Mouse (Mus musculus): ENCODE data around the gene Robo2.

Robo2 gene

DNA sequence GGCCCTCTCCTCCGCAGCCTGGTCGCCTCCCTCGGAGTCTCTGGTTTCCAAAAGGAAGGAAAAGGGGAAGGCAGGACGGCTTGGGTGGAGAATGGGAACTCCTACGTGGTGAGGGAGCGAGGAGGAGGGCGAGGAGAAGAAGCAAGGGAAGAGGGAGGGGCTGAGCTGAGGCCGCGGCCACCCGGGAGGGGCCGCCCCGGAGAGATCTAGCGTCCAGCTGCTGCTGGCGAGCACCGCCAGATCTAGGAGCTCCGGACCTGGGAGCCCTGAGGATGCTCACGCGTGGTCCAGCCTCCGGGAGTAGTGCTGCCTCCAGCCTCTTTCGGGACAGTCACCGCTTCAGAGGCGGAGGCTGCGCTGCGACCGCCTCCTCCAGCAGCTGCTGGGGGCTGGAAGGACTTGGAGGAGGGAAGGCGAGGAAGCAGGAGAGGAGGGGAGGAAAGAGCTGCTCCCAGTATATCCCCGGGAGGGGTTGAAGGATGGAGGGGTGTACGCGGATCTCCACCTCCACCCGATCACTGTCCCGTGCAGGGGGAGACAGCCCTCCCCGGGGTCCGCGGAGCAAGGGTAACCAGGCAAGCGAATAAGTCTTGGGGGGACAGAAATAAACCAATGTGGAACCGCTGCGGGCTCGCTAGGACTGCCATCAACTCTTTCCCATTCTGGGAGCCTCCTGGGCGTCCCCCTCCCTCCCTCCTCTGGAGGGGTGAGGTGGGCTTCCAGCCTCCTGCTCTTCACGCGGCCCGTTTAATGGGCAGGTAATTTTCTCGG, at the start of gene Robo2:
Gene Robo2 (minus strand): TSS at position 345 of the 771 bp plus-strand sequence.
- peak; percentile 79 to 81 for DNase-seq (ENCODE audit: low spot score in 2 of 2)

DNA sequence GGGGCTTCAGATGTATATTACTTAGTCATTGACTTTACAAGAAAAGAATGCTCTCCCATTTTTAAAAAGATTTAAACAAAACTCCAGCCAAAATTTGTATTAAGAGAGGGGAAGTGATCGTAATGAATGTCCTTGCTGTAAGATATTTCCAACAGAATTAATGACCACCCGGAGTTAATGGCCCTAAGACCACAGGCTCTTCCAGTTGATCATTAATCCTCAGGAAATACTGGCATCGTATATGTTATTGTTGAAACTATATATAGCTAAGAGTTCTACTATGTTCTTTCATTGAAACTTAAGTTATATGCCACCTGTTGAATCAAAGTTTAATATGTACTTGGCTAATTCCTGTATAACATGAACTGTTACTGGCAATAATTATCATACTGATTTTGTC, 46.5 kb upstream of the Robo2 start:
- DNase-seq (ENCODE audit: low spot score in 2 of 2), result no peak

DNA sequence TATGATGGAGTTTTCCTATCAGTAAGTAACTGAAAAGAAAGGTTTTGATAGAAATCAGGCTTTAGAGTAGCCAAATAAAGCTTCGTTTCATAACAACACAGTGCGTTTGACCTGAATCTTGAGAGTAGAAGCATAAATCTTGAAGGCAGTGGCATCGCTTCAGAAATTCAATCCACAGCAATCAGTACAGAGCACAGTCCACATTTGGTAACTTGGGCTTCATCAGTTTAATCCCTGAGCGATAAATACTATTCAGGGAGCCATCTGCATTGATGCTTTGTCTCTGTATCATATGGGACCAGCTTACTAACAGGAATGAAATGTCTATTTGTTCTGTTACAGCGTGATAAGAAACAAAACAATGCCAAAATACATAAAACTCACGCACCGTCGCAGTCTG, 46.1 kb upstream of the Robo2 start:
- no peak for DNase-seq (ENCODE audit: low spot score in 2 of 2)

DNA sequence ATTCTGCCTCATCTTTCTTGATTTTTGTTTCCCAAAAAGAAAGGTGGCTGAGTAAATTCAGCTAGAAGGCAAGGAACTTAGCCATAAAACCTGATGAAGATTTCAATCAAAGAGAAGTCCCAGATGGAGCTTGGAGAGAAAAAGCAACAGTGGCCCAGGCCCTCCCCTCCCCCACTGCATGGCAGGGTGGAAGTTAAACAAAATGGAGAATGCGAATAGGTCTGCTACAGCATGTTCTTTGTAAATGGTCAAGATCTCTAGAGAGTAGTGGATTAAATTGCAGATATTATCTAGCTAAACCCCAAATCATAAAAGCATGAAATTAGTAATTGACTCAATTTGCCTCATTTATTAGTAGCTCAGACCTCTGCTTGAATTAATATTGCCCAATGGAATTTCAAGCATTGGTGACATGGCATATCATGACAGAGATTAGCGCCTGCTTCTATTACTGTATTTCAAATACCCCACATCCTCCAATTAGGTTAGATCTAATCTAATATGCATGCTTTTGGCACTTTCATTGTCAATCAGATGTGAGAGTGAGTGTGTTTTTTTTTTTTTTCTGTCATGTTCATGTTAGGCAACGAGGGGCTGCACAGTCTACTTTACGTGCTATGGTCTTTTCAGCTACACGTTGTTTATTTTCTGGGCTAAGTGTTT, 45.3 kb upstream of the Robo2 start:
- DNase-seq (ENCODE audit: low spot score in 2 of 2), result no peak

DNA sequence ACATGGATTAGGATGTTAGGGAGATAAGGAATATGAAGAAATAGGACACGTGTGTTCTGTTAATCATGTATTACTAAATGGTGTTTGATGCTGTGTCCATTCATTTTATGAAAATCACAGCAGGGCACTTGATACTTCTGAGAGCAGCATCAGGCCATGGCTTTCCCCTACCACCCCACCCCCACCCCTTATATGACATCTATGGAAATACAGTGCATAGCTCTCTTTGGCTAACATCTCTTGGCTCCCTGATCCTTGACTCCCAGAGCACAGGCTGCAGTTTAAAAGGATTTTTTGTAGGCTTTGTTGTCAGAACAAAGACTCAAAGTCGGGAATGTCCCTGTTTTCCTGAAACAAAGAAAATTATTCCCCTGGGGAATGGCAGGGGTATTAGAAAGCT, 43.6 kb upstream of the Robo2 start:
- DNase-seq (ENCODE audit: low spot score in 2 of 2), result no peak

DNA sequence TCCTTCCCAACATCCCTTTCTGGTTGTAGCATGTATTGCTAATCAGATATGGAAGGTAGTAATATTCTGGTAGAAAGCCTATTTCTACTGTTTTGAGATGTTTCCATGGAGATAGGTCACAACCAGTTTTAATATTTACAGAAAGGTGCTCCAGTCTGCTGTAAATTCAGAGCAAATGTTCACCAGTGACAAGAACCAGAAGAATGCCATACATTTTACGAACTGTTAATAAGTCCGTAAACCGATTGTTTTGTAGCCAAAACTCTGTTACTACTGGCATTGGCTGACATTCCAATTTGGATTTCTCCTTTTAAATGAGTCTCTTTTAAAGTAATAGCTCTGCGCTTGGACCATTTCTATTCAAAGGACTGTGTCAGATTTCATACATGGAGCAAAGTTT, 36.4 kb upstream of the Robo2 start:
- no peak for DNase-seq (ENCODE audit: low spot score in 2 of 2)

DNA sequence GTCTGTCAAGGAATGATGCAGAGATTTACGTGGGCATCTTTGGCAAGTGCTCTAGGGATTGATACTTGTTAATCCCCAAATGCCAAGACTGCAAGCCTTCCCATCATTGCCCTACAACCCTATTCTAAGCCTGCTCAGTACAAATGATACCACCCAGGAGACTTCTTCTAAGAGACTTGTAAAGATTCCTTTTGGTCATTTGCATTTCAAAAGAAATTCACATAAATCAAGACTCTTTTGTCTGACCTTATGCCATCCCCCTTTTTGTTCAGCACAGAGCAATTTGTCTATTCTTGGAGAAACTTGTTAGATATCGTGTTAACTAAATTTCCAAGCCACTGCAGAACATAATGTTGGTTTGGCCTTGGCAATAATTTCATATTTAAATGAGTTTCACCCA, 15.4 kb upstream of the Robo2 start:
- DNase-seq (ENCODE audit: low spot score in 2 of 2), result no peak

DNA sequence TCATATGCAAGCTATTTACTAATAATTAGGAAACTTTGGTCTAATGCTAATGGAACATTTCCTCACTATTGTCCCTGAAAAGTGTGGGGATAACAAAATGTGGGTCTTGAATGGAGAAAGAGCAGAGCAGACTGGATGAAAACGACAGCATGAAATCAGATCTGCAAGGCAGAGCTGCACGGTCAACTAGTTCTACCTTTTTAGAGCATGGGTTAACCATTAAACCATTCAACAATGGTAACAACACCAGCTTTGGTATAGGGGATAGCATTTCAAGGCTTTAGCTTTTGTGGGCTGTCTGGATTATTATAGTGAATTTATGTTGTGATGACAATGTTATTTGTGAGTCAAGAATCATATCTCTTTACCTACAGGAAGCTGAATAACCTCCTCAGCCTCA, 8.7 kb upstream of the Robo2 start:
- DNase-seq (ENCODE audit: low spot score in 2 of 2), result no peak

DNA sequence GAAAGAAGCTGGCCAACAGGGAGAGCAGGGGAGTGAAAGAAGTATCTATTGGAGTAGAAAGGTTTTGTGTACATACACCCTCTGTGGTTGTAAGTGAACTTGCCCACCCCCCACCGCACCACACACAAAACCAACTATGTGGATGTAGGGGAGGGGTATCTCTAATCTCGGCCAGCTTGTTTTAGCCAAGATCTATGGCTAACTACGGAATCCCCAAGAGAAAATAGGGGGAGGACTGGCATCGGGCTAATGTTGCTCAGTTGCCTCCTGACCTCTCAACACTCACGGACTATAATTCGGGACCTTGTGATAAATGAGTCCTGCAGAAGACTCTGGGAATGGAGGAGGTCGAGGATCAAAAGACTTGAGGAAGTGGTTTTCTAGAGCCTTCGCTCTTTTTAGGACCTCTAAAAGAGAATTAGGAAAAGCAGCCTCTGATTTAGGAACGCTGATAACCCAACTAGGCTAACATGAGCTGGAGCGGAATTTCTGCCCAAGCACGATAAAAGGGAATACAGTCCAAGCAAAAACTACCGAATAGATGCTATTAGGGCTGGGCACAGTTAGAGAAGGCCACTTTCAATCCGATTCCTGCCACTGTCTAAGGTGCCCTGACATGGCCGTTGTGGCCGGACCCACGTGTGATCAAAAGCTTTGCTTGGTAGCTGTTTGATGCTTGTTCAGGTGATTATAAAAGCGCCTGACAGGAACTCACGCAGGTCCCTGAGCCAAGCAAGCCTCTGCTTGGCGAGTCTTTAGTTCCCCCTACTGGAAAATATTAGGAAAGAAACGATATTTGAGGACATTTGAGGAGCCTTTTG, 1.1 kb upstream of the Robo2 start:
- peak; percentile 59 to 69 for DNase-seq (ENCODE audit: low spot score in 2 of 2)

DNA sequence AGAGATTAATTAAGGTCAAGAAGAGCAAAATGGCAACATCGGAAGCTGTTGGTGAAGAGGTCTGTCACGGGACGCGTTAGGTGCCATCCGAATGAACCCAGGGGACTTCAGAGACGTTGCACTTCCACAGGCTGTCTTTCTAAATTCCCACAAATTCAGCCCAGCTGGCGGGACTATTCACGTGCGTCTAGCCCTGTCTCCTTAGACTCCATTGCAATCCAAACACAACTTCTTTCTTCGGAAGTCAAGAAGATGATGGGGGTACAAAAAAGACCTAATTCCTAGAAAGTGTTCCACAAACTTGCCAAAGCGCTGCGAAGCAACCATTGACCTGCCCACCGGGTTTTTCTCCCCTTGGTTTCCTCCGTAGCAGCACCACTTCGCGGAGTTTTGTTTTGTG, 604 bp downstream of the Robo2 start:
- DNase-seq (ENCODE audit: low spot score in 2 of 2), result peak in 1 of 2 experiments; percentile 36

DNA sequence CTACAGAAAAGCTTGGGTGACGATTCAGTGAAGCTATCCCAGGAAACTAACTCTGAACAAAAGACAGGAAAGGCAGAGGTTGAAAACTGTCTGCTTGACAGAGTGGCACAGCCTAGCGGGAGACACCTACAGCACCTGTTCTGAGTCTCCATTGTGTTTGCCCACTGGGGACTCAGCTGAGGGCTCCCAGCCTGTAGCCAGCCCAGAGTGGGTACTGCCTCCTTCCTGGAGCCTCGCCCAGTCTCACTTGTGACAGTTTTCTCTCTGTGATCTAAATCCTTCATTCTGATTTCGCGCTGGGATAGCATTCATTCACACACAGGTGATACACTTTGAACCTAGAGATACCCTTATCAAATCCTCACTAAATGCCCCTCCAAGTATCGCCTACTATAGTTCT, 1.5 kb downstream of the Robo2 start:
- DNase-seq (ENCODE audit: low spot score in 2 of 2), result peak; percentile 74 to 76

DNA sequence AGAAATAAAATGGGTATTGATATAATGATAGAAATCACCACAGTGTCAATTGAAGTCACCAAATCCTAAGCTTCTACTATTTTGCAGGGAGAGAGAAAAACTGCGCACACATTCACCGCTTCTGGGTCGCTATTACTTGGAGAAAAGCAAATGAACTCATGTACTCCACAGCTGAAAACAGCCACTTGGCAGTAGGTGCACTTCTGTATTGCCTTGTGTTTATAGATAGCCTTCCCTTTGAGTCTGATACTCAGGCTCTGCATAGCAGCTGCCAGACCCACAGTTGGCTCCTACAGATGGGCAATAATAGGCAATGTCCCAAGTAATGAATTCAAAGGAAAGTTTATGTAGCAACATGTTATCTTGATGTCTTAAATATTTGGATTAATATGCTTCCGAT, 2.1 kb downstream of the Robo2 start:
- no peak for DNase-seq (ENCODE audit: low spot score in 2 of 2)

DNA sequence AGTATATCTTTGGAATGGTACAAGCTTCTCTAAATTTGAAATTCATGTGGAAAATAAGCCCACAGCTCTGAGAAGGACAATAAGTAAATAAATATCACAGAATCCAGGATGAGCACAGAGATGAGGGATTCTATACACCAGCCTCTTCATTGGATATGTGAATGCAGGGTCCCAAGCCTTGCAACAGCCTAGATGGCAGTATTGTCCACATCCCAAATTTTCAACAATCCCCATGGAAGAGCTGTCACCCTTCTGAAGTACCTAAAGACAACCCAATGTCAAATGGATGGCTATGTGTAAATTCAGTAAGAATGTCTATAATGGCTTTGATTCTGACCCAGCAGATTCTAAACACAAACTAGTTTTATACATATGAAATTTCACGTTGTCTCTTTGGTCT, 3.1 kb downstream of the Robo2 start:
- peak; percentile 47 to 67 for DNase-seq (ENCODE audit: low spot score in 2 of 2)

DNA sequence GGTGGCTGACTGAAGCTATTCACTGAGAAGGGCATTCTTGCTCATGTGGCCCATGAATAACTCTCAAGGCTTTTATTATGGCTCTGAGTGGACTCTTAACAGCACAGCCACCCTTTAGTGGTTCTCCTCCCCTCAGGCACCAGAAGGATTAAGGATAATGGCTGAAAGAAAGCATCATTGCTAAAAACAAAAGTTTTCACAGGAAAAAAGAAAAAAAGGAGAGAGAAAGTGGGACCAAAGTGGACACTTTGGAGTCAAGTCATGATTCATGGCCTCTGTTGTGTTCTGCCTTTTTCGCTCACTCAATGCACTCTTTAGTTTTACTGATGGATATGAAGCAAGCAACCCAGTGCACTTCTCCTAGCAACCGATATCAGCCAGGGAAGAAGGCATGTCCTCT, 14.3 kb downstream of the Robo2 start:
- DNase-seq (ENCODE audit: low spot score in 2 of 2), result no peak

DNA sequence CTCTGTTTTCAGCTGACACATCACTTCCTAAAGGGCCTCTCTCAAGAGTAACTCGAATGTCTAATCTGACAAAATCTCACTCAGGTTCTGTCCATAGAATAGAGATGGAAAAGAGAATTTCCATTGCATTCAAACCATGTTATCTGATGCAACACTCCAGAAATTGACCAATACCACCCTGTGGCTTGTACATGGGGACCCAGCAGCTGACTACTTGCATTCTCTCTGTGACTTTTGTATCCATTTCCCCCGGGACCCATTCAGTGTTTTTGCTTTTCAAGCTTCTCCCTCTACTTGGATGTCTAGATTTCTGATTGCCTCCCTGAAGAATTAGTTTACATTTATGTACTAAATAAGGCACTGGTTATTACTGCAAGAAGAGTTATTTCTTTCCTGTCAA, 15.9 kb downstream of the Robo2 start:
- no peak for DNase-seq (ENCODE audit: low spot score in 2 of 2)

DNA sequence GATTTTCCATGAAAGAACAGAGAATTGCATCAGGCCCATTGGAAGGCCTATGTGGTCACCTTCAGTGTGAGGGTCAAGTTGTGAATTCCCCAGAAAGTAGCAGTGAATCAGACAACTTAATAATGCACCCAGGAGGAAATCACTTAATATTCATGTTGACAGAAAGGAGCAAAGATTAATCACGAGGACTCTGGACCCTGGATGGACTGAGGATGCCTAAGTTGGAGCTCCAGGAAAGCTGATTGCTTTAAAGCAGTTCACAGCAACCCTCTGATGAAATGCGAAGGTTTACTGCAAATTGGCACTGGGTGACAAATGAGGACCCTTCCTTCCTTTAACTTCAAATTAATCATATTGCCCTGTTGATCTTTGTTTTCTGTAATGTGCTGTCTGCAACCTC, 32.2 kb downstream of the Robo2 start:
- DNase-seq (ENCODE audit: low spot score in 2 of 2), result no peak

DNA sequence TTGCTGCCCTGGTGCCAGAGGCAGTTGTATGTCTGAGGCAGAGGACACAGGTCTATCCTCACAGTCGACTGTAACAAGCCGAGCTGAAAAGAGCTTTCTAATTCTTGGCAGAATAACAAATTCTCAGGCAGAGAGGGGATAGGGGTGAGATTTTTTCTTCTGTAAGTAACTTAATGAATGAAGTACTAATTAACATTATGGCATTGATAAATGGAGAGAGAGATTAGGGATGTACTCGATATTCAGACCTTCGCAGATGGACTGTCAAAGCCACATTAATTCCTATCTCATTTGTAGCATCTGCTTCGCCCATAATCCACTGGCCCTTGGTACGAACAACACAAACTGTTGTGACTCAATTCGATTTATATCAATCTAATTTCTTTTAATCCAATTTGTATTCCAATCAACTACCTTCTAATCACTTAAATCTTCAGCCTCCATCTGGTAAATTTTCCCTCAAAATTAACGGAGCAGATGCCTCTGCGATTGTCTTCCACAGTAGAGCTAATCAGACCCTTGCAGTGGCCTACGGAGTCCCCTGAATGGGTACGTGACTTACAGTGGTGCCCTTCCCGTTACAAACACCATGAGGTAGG, 36.2 kb downstream of the Robo2 start:
- DNase-seq (ENCODE audit: low spot score in 2 of 2), result no peak

DNA sequence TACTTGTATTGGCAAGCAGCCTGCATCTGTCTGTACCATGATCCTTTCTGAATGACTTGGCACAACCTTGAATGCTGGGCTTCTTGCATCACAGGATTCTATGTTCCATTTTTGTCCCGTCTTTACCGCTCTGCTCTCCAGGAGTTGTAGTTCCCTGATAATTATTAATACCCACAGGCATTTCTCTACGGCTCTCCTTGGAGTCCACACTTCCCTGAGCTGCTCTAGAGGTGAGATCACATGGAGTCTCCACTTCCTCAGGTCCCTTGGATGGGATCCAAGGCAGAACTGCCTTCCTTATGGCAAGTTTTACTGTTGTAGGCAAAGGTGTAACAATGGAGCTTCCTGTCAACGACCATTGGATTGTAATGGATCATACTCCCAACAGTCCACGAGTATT, 37.1 kb downstream of the Robo2 start:
- DNase-seq (ENCODE audit: low spot score in 2 of 2), result no peak

DNA sequence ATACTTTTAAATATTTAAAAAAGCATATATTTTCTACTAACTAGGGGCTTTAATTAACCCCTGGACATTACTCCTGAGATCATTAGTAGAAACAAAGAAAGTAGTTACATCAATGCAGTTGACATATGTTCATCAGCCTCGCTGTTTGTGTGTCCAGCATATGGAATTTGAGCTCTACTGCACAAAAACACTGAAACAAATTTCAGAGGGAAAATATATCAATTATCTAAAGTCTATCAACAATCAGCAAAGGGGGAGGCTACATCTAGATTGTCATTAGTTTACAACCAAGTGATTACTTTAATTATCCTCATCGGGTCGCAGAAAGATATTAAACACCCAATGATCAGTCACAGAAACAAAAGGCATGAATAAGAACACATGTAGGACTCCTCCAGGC, 38.2 kb downstream of the Robo2 start:
- no peak for DNase-seq (ENCODE audit: low spot score in 2 of 2)

DNA sequence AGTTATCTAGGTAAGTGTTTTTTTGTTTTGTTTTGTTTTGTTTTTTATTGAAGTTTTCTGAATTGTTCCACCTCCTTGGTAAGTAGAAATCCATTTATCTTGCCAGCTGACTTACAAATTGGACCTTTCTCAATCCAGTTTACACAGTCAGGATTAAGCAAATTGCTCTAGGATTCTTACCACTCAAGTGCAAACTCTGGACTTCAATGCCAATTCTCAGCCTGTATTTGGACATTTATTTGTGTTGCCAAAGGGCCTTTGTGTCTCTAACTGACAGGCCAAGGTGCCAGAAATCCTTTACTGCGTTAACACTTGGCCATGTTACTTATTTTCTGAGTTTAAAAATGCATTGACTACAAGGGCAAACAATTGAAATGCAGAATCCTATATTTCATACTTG, 38.7 kb downstream of the Robo2 start:
- no peak for DNase-seq (ENCODE audit: low spot score in 2 of 2)

DNA sequence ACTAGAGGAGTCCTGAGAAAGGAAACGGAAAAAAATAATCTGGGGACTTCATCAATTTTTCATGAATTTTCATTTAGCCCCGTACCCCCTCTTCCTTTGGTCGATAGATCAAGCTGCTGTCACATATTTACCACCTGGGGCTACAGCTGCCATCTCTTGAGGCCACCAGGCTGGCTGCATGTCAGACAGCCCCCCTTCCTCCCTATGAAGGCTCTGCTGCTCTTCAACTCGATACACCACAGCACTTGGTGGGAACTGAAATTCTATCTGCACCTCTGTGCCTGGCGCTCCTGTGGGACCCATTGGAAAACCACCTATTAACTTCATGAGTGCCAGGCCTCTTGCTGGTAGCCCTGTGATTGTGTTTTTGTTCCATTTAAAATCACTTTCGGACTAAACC, 63.2 kb downstream of the Robo2 start:
- DNase-seq (ENCODE audit: low spot score in 2 of 2), result no peak

DNA sequence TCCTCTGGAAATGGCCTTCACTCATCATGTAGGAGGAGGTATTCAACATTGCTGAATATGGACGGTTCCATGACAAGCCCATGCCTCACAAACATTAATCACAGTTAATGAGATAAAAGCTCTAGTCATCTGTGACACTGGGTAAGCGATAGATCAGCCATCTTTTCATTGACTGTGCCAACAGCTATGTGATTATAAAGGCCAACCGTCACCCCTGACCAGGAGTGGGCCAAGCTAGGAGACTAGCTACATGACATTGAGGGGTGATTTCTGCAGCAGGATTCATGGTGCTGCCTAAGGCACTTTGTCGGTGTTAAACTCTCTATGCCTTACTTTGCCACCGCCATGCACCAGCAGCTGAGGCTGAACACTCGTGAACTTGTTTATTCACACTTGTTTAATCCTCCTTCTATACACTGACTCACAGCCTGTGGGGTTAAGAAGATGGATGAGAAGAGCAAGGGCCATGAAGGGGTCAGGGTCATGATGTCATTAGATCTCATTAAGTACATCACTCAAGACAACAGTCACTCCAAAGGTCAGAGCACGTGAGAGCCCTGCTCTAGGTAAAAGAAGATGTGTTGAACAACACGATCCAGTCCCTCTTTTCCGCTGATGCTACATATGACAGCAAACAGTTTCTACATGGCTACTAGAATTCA, 72.5 kb downstream of the Robo2 start:
- DNase-seq (ENCODE audit: low spot score in 2 of 2), result no peak

Measured in right cerebral cortex, postnatal 10 days (tissue).